ENCODE assay signal across 24 mouse cellular contexts in genomic region chr1:106194263-106194662, GRCm38 (mm10). TPM values are rescaled to one million over a fixed set of nuclear protein-coding genes. Genes with fewer than 3 reads are reported as not detected.
DNase-seq lines count a peak whose midpoint lies in the region; ATAC-seq and TF ChIP-seq lines count a peak whose summit lies in the region.
"Had no signal": no experiment of that assay in that cellular context is flagged by ENCODE, and none has a peak within 500 bp of the region (broad histone marks: within the 10 kb centered on the region; RNA-seq: fewer than 3 reads in every experiment).

No protein-coding gene starts in this region.

- H3K79me2 ChIP-seq in liver, adult 2 months (ENCODE audit: control insufficient read depth, insufficient read depth, low read length), result peaks cover 16% of the 10 kb centered on the region; the same call in 1 of the 2 replicates

- no peak overlapping the region for H3K27ac ChIP-seq in intestine, embryonic 15.5 days
- no peak overlapping the region for H3K27ac ChIP-seq in intestine, postnatal 0 days (ENCODE audit: low read depth, low read length)
- peak overlapping the region; percentile 28 for H3K27ac ChIP-seq in liver, adult 2 months (replicated peaks; ENCODE audit: insufficient read depth, low read depth, low read length)
- H3K27ac ChIP-seq: embryonic facial prominence, embryonic 10.5 days; embryonic facial prominence, embryonic 12.5 days; forebrain, embryonic 13.5 days; forebrain, embryonic 15.5 days had no signal

- no peaks in the 10 kb centered on the region for H3K36me3 ChIP-seq in intestine, embryonic 15.5 days
- H3K36me3 ChIP-seq in intestine, postnatal 0 days (ENCODE audit: control insufficient read depth, insufficient read depth), result no peaks in the 10 kb centered on the region
- no peaks in the 10 kb centered on the region for H3K36me3 ChIP-seq in liver, adult 2 months (ENCODE audit: control insufficient read depth, insufficient read depth, low read length)
- H3K36me3 ChIP-seq: embryonic facial prominence, embryonic 10.5 days; embryonic facial prominence, embryonic 12.5 days; forebrain, embryonic 15.5 days had no signal

- DNase-seq in heart, adult 11 months, result peak; percentile 78
- no peak for DNase-seq in heart, postnatal 10 days
- DNase-seq in liver, adult 2 months (ENCODE audit: extremely low read depth, low read depth, low spot score), result peak; percentile 48
- DNase-seq in liver, result no peak
- DNase-seq: adrenal gland, adult 8-10 months; adrenal gland, postnatal 14 days; adrenal gland, postnatal 36 days; B cell, adult 2 months; cerebellum, adult 11-12 months; cerebellum, adult 2 months; cerebellum, adult 9-10 months; cerebellum, postnatal 10 days; cerebellum, postnatal 25 days had no signal

- H3K4me3 ChIP-seq in intestine, embryonic 15.5 days (replicated peaks), result no peak overlapping the region
- no peak overlapping the region for H3K4me3 ChIP-seq in intestine, postnatal 0 days (ENCODE audit: low read depth, low read length)
- no peak overlapping the region for H3K4me3 ChIP-seq in liver, adult 2 months (ENCODE audit: insufficient read depth, low read depth, low read length)
- H3K4me3 ChIP-seq: embryonic facial prominence, embryonic 10.5 days; embryonic facial prominence, embryonic 12.5 days; forebrain, embryonic 13.5 days; forebrain, embryonic 15.5 days had no signal

- WGBS in intestine, embryonic 15.5 days, result 42% methylated on average over 3 of the region's 3 CpGs
- WGBS in intestine, postnatal 0 days, result 45% methylated on average over 3 of the region's 3 CpGs
- 87% methylated on average over 3 of the region's 3 CpGs for WGBS in liver, adult 2 months

- ATAC-seq in intestine, embryonic 15.5 days, result peak; percentile 50; the same call in 1 of the 2 replicates
- ATAC-seq in intestine, postnatal 0 days, result no peak
- ATAC-seq: activated CD4-positive, CD25-positive, alpha-beta regulatory T cell, adult 4 months; CD4-positive, CD25-positive, alpha-beta regulatory T cell, adult 4 months; forebrain, embryonic 13.5 days; forebrain, embryonic 15.5 days; Patski had no signal

- TF ChIP-seq POLR2A in liver, adult 2 months (IDR thresholded peaks at IDR 0.05; ENCODE audit: extremely low read depth, insufficient read depth, low read length), result no peak

- no peaks in the 10 kb centered on the region for H3K27me3 ChIP-seq in intestine, embryonic 15.5 days (replicated peaks)
- H3K27me3 ChIP-seq in intestine, postnatal 0 days (replicated peaks; ENCODE audit: control insufficient read depth, insufficient read depth, low read length), result no peaks in the 10 kb centered on the region
- H3K27me3 ChIP-seq in liver, adult 2 months (ENCODE audit: control insufficient read depth, insufficient read depth, low read length), result no peaks in the 10 kb centered on the region
- H3K27me3 ChIP-seq: CH12.LX; embryonic facial prominence, embryonic 12.5 days; forebrain, embryonic 13.5 days; forebrain, embryonic 15.5 days; Patski had no signal

- intact Hi-C loops in heart, postnatal 10 days (cut with DNase I), result no loop called here

- no peak overlapping the region for H3K9ac ChIP-seq in intestine, embryonic 15.5 days
- no peak overlapping the region for H3K9ac ChIP-seq in intestine, postnatal 0 days (ENCODE audit: low read depth, low read length)
- H3K9ac ChIP-seq in liver, adult 2 months (ENCODE audit: low read depth, low read length), result no peak overlapping the region
- H3K9ac ChIP-seq: embryonic facial prominence, embryonic 12.5 days; forebrain, embryonic 13.5 days; forebrain, embryonic 15.5 days had no signal

- no peaks in the 10 kb centered on the region for H3K9me3 ChIP-seq in intestine, embryonic 15.5 days
- H3K9me3 ChIP-seq in intestine, postnatal 0 days (ENCODE audit: control insufficient read depth), result no peaks in the 10 kb centered on the region
- H3K9me3 ChIP-seq: embryonic facial prominence, embryonic 10.5 days; embryonic facial prominence, embryonic 12.5 days; forebrain, embryonic 13.5 days; forebrain, embryonic 15.5 days; G1E had no signal

- peaks cover 3% of the 10 kb centered on the region; the same call in 1 of the 2 replicates for H3K4me1 ChIP-seq in intestine, embryonic 15.5 days (replicated peaks)
- H3K4me1 ChIP-seq in intestine, postnatal 0 days (replicated peaks; ENCODE audit: control insufficient read depth, insufficient read depth, low read length), result peaks cover 2% of the 10 kb centered on the region; the same call in 1 of the 2 replicates
- peaks cover 16% of the 10 kb centered on the region for H3K4me1 ChIP-seq in liver, adult 2 months (ENCODE audit: control insufficient read depth, insufficient read depth, low read length)

- no peak overlapping the region for H3K4me2 ChIP-seq in intestine, embryonic 15.5 days (replicated peaks)
- H3K4me2 ChIP-seq in intestine, postnatal 0 days (replicated peaks; ENCODE audit: low read depth), result no peak overlapping the region
- H3K4me2 ChIP-seq: embryonic facial prominence, embryonic 12.5 days; forebrain, embryonic 13.5 days; forebrain, embryonic 15.5 days had no signal

- TF ChIP-seq CTCF in intestine, postnatal 0 days (IDR thresholded peaks at IDR 0.05; ENCODE audit: low read depth), result no peak
- no peak for TF ChIP-seq CTCF in liver, adult 2 months (IDR thresholded peaks at IDR 0.05; ENCODE audit: low read depth, low read length)

RNA-seq across cellular contexts. Expression of gene Phlpp1, which starts 22.7 kb away (rescaled TPM):
- total RNA-seq in heart, postnatal 10 days (2021), result 10 to 100 TPM; 22.4 to 23.5 TPM
- polyA plus RNA-seq in intestine, embryonic 15.5 days (2015; fragmentation: Nextera tagmentation; extraction: Ambion mirVana), result 3.2 and 4.0 TPM in 2 replicates
- 1.6 and 2.3 TPM in 2 replicates for polyA plus RNA-seq in intestine, postnatal 0 days (2015; fragmentation: Nextera tagmentation; extraction: Ambion mirVana)
- 8.3 and 13.1 TPM in 2 replicates for total RNA-seq in liver, adult 2 months (2014; rRNA removed)
- 7.8 and 8.7 TPM in 2 replicates for polyA plus RNA-seq in liver, adult 2 months (2012; rRNA removed)

Comparison
In these comparisons a context has a peak if more than half of its experiments do, and no peak if none do; other contexts are left out.
1. DNase-seq: peak in heart, adult 11 months (single experiment) and liver, adult 2 months (single experiment); none in heart, postnatal 10 days (0 of 2) and liver (single experiment).